Mouse (Mus musculus) bone marrow, adult 2 months (tissue): Measurements from ENCODE around the gene Chil1.

Source experiments
- CTCF ChIP-seq: fragments of 200-500 bp; IDR thresholded peaks from 2 replicates; pipeline ENCODE4 v1.5.1; 2011; ENCODE audit warnings: low read length, control low read depth; ENCODE audit not compliant: control insufficient read depth, insufficient read depth
- POLR2A ChIP-seq: fragments of 200-500 bp; IDR thresholded peaks from 2 replicates; pipeline ENCODE4 v1.6.1; 2011; ENCODE audit warnings: low read depth, mild to moderate bottlenecking, control low read depth, low read length, borderline replicate concordance; ENCODE audit not compliant: control insufficient read depth

DNA sequence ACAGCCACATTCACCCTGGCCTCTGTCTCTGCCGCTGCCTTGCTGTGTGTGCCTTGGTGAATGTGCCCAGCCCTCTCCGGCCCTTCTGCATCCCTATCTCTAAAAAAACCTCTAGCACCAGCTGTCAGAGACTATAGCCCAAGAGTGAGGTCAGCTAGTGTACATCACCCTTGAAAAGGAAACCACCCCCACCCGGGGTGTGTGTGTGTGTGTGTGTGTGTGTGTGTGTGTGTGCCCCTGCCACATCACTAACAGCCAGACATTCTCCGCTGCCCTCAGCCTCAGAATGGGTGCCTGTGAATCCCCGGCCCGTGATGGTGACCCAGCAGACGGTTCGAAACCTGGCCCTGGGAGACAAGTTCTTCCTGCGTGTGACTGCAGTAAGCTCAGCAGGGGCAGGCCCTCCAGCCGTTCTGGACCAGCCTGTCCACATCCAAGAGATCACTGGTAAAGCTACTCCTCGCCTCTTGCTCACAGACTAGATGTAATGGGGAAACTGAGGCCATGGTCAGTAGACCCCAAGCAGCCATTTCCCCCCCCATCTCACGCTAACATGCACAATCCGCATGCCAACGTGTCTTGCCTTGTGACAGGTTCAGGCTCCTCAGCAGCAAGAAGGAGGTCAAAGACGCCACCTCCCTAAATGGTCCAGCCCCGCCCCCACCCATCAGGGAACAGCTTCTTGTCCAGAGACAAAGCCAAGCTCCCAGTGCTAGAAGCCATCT, 12.5 kb downstream of the Chil1 start:
- TF ChIP-seq CTCF (no peak), POLR2A (no peak)
